Mouse (Mus musculus): ENCODE results near the gene Myo15b. TPM values are rescaled to one million over a fixed set of nuclear protein-coding genes. Genes with fewer than 3 reads are reported as not detected.

The Myo15b gene
- total RNA-seq (2015; ENCODE audit: low replicate concordance) (not detected in 2 replicates), total RNA-seq (2017; ENCODE audit: low replicate concordance) (not detected in 2 replicates)

DNA sequence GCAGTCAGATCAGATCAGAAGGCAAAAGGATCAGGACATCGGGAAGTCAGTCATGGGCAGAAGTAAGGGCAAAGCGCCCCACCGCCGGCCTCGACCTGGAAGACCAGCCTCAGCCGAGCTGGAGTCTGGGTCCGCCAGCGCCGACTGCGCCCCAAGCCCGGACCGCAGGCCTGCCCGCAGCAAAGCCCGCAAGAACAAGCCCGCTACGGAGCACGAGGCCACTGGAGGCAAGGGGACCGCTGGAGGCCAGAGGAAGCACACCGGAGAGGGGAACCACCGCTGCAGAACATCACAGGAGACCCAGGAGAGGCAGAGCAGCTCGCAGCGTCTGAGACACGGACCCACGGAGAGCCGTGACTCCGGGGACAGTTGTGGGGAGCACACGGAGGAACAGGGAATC is at the start of gene Myo15b:
Myo15b (plus strand) TSS at position 53 of the 400 bp plus-strand sequence.
- no peak for ATAC-seq (replicated peaks; ENCODE audit: low FRiP score, poor library complexity, severe bottlenecking)

DNA sequence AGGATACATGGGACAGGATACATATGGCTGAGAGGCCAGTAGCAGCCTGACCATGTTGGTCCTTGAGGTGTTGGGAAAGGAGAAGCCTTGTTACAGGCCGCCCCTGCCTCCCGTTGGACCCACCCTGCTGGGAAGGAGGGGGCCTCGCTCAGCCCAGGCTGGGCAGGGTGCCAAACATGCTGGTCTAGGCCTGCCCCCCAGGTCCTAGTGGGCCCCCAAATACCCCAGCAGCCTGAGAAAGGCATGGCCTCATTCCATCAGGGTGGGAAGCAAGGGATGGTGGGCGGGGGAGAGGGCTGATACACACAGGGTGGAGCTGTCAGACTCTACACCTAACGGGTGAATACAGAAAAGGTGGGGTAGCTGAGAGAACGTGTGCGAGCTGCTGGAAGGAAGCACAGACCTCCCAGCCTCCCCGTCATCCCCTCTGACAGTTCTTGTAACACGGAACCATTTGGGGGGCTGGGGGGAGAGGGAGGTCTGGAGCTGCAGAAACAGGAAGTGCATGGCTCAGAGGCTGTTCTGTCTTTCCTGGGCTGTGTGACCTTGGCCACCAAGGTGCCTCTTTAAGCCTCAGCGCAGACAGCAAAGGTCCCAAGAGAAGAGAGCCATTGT is 49.4 kb upstream of the Myo15b start:
- no peak for ATAC-seq (replicated peaks; ENCODE audit: low FRiP score, poor library complexity, severe bottlenecking)

DNA sequence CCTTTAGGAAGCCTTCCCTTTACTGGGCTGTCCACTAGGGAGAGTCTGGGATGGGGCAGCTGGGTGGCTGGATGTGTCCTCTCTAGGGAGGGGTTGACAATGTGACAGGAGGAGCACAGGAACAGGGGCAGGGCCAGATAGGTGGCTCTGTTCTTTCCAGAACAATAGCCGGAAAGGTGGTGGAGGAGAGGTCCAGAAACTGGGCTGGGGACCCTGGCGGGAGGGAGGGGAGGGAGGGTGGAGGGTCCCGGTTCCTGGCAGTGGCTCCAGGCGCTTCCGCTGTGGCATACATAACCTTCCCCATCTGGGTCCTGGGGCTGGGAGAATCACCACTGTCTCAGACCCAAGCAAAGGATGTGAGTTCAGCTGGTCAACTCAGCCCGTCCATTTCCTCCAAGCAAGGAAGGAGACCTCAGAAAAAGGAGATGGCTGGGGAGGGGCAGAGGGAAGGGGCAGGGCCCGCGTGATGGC is 48.9 kb upstream of the Myo15b start:
- ATAC-seq (replicated peaks; ENCODE audit: low FRiP score, poor library complexity, severe bottlenecking), result no peak

DNA sequence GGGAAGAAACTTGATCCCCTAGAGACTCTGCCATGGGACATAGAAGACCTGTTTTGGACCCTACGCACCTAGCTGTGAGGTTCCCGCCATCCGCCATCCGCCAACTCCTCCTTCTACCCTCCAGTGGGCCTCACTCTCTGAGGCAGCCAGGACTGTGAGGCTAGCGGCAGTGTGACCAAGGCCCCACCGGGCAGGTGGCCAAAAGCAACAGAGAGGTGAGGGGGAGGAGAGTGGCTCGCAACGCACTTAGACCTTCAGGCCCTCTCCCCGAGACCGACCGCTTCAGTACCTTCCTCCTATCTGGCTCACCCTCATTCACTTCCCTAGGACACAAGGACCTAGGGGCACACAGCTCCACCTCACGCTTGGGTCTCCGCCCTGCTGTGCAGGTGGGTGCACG is 47.8 kb upstream of the Myo15b start:
- no peak for ATAC-seq (replicated peaks; ENCODE audit: low FRiP score, poor library complexity, severe bottlenecking)

DNA sequence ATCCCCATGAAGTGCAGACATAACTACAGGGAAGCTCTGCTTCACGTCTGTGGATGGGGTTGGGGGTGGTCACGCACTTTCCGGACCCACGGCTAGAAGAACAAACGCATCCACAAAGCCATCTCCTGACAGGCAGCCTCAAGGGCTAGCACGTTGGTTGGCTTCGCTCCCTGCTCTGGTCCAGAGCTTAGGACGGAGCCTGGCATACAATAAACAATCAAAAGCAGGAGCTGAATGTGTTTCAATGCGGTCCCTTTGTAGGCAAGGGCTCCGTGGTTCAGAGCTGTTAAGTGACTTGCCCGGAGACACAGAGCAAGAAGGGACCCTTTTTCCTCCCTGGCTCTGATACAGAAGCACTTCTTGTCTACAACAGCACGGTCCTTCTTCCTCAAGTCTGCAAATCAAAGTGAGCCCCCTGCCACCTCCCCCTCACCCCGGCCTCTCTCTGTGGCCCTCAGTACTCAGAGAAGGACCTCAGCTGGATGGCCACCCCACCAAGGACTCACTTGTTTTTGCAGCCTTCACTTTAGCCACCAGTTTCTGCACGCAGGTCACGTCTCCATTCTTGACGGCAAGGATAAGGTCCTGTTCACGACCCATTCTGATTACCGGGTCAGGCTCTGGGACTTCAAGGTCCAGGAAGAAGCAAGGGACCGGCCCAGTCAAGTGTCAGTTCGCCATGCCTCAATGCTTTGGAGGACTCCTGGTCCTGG is 46.7 kb upstream of the Myo15b start:
- no peak for ATAC-seq (replicated peaks; ENCODE audit: low FRiP score, poor library complexity, severe bottlenecking)

DNA sequence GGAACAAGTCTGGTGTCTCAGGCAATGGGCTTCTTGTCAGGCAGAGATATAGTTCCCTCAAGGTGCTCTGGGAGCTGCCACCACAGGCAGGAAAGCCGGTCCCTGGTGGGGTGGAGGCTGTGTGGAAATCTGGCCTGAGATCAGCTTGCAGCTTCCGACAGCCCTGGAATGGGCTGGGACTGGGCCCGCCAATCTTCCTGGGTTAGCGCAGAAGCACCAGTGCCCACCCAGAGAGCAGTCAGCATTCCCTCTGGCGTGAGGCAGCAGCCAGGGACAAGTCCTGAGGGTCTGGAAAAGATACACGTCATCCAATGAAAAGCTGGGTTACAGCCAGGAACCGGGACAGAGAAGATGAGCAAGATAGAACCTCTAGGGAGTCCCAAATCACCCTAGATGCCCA is 46.1 kb upstream of the Myo15b start:
- ATAC-seq (replicated peaks; ENCODE audit: low FRiP score, poor library complexity, severe bottlenecking), result no peak

DNA sequence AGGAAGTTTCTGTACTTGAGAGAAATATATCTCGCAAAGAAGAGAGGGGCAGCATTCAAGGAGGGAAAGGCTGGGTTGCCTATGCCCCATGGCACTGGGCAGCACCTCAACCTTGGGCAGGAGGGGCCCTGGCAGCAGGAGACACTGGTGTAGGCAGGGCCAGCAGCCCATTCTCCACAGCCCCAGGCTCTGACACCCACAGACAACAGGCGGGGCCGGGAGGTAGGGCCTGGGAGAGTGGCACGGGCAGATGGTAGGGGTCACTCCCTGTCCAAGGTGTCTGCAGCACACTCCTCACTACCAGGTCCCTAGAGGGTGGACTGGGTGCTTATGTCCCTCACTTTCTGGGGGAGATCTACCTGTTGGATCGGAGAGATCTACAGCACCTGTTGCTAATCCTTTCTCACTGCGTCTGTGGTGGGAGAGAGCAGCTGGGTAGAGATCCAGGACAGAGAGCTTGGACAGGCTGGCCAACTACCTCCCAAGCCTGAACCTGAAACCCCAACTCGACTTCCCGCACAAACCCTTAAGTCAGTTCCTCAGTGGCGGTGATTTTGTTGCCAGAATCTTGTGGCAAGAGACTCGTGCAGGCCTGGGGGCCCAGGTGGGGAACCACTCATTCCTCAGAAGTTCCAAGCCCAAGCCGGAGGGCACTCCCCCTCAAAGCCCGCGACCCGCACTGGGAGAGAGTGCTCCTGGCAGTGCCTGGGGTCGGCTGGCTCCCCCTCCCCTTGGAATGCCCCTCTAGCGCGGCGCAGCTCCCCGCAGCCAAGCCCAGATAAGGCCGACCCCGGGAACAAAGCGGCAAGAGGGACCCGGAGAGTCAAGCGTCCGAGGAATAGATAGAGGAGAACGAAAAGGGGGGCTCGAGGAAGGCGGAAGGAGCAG is 45.4 kb upstream of the Myo15b start:
- ATAC-seq (replicated peaks; ENCODE audit: low FRiP score, poor library complexity, severe bottlenecking), result 0 out of 2 replicates have a peak, but pooled peaks have one; percentile 1

DNA sequence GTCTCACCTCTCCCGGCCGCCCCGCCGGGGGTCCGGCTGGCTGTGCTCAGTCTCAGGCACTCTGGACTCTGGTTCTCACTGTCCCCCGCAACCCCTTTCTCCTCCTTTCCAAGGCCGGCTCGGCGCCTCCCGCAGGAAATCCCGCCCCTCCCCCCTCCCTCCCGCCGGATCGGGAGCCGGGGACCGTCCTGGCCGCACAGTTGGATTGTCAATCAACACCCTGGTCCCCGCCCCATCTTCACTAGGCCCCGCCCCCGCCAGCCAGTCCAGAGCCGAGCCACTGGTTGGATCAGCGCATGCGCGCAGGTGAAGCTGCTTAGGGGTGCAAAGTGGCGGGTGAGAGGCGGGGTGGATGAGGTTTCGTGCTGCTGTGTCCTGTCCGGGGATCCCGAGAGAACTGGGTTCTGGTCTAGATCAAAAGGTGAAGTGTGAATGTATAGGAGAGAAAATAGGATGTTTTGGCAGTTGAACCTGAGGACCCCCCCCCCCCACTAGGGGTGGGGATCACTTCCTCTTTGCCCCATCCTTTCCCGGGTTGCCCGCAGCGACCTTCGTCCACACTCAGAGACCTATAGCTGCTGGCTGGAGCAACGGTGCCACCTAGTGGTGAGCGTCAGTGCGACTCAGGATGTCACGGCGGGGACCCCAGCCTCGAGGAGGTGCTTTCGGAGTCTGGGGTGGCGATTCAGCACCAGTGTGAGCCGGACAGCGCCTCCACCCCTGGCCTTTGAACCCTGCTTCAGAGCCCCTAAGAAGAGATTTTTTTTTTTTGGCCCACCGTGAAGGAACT is 44.5 kb upstream of the Myo15b start, which contains the start of gene Caskin2:
Caskin2 (minus strand) TSS at position 133 of the 790 bp plus-strand sequence.
- ATAC-seq (replicated peaks; ENCODE audit: low FRiP score, poor library complexity, severe bottlenecking), result peak; percentile 81

DNA sequence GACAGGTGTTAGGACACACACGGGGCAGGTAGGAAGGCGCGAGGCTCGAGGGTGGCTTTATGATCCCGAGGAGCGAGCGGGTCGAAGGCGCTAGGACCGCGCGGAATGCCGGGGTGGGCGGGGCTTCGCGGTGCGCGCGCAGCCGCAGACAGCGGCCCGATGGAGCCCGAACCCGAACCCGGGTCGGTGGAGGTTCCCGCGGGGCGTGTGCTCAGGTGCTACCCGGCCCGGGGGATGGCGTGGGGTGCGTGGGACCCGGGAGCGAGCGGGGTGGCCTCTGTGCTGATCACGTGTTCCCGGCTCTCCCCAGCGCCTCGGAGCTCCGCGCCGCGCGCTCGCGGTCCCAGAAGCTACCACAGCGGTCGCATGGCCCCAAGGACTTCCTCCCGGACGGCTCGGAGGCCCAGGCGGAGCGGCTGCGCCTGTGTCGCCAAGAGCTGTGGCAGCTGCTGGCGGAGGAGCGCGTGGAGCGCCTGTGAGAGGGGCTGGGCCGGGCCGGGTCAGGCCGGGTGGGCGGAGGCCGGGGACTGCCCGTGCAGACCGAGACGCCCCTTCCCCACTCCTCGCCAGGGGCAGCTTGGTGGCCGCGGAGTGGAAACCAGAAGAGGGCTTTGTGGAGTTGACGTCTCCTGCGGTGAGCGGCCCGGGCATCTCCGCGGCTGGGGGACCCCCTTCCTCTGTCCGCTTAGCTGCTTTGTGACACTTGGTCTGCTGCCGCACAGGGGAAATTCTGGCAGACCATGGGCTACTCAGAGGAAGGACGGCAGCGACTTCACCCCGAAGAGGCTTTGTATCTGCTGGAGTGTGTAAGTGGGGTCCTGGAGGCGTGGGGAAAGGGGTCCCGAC is 43.4 kb upstream of the Myo15b start, which contains the start of gene Tsen54:
Tsen54 (plus strand) TSS at position 120 of the 846 bp plus-strand sequence.
- ATAC-seq (replicated peaks; ENCODE audit: low FRiP score, poor library complexity, severe bottlenecking), result peak; percentile 58

DNA sequence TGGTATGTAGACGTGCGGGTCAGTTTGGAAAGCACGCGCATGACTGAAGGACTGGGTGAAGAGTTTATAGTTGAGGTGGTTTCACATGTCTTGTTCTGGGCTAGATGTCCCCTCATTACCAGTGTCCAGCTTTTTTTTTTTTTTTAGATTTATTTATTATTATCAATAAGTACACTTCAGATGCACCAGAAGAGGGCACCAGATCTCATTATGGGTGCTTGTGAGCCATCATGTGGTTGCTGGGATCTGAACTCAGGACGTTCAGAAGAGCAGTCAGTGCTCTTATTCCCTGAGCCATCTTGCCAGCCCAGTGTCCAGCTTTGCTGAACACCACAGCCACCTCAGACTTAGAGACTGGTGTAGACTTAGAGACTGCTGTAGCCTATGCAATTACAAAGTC is 40.9 kb upstream of the Myo15b start:
- ATAC-seq (replicated peaks; ENCODE audit: low FRiP score, poor library complexity, severe bottlenecking), result no peak

DNA sequence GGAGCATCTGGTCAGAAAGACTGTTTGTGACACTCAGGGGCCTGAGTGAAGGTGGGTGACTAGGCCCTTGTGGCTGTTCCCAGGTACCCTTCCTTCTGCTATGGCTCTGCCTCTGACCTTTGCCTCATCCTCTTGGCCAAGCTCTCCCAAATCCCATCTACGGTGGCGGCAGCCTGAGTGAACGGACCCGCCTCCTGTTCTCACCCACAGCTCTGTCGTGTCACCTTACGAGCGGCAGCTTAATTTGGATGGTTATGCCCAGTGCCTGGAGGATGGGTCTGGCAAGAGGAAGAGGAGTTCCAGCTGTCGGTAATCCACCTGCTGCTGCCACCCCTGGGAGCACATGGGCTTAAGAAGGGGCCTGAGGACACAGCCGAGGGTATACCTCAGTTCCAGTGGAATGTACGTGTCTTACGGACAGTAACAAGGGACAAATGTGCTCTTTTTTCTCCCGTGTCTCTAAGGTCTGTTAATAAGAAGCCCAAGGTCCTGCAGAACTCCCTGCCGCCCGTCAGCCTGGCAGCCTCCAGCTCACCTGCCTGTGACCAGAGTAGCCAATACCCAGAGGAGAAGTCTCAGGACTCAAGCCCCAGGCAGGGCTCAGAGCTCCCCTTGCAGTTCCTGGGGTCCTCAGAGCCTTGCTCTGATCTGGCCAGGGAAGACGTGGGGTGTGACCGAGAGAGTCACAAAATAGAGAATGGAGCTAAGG is 38.1 kb upstream of the Myo15b start:
- no peak for ATAC-seq (replicated peaks; ENCODE audit: low FRiP score, poor library complexity, severe bottlenecking)

DNA sequence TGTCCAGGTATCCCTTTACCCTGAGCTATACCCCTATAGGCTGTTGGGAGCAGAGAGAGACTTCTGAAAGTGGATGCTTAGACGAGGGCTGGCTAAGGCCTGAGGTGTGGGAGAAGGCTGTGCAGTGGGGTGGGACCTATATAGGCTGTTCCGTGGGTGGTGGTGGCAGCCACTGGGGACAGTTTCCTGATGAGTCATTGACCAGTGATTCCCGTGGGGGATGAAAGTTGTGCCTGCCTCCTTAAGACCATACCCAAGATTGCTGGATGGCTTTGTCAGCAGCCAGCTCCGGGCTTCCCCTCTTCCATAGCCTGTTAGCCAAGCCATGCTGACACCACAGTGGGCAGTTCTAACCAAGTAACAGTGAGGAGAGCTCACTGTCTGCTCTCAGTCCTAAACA is 37.2 kb upstream of the Myo15b start:
- no peak for ATAC-seq (replicated peaks; ENCODE audit: low FRiP score, poor library complexity, severe bottlenecking)

DNA sequence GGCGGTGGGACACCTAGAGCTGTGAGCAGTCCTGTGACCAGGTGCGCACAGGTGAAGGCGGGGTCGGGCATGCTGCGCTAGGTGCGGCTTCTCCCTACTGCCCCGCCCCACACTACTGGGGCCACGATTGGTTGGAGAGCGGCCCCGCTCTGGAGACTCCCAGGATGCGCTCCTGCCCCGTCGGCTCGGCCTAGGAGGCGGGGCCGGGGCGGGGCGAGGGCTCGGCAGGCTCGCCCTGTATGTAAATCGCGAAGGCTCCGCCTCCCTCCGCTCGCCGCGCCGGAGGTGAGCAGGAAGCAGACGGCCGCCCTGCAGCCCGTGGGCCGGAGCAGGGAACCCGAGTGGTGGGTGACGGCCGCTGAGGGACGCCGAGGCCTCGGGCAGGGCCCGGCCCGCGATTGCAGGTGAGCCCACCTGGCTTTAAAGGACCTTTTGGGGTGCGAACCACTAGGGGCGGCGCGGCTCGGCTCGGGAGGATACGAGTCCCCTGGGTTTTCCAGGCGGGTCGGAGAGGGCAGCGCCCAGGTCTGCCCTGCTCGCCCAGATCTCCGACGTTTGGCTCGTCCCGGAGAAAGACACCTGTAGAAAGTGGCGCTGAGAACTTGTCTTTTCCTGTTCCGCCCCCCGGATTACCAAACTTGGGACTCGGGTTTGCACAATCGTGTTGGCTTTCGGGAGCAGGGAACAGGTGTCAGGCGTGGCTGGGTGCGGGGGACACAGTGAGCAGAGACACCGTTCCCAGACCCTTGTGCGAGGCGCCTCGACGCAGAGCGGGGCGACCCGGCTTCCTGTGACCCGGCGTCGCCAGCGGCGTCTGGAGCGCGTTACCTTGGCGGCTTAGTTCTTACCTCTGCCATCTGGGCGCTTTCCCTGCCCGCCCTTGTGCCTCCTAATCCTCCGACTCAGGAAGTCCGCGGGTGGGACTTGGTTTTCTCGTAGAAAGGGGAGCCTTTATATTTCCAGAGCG is 34.1 kb upstream of the Myo15b start, which contains the start of gene Llgl2:
Llgl2 (plus strand) TSS at position 276 of the 967 bp plus-strand sequence.
- peak; percentile 92 for ATAC-seq (replicated peaks; ENCODE audit: low FRiP score, poor library complexity, severe bottlenecking)

DNA sequence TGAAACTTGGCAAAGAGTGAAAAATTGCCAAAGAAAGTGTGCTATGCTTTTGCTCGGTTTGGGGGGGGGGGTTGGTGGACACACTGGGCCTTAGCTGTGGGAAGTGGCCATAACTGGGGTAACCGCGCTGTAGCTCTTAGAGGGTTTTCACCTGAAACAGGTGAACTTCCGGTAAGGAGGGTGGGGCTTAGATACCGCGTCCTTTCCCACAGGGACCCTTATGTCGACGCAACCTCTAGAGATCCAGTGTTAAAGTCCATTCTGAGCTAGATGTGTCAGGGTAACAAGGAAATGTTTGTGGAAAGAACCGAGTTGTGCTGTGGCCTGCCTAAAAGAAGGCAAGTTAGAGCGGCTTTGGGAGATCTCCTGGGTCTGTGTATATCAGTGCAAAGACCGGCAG is 33.4 kb upstream of the Myo15b start:
- ATAC-seq (replicated peaks; ENCODE audit: low FRiP score, poor library complexity, severe bottlenecking), result no peak

DNA sequence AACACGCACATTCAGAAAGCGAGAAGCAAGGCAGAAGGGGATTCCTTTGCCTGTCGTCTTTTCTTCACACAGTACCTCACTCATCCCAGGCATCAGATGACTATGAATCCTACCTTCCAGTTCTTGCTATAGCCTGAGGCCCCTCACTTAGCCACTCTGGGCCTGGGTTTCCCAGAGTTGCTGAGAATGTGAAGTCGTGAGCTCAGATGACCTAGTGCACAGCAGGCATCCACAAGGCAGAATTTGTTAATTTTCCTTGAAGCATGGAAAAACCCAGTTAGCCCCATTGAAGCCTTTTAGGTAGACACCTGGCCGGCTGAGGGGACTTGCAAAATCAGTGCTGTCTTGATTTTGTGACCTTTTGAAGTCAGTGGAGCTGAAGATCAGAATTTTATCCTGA is 31.7 kb upstream of the Myo15b start:
- ATAC-seq (replicated peaks; ENCODE audit: low FRiP score, poor library complexity, severe bottlenecking), result no peak

DNA sequence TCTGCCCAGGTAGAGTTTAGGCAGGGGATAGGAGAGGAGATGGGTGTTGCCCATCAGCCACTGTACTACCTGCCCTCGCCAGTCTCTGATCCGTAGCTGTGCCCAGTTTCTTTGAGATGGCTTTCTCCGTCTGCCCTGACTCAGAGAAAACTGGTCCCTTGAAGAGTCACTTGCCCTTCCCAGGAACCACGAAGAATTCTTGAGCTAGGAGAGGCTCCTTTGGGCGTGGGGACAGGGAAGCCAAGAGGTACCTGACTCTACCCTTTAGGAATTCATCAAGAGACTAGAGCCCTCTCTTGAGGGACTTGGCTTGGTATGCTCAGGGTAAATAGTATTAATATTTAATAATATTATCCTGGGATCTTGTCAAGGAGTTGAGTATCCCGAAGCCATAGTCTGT is 30.6 kb upstream of the Myo15b start:
- no peak for ATAC-seq (replicated peaks; ENCODE audit: low FRiP score, poor library complexity, severe bottlenecking)

DNA sequence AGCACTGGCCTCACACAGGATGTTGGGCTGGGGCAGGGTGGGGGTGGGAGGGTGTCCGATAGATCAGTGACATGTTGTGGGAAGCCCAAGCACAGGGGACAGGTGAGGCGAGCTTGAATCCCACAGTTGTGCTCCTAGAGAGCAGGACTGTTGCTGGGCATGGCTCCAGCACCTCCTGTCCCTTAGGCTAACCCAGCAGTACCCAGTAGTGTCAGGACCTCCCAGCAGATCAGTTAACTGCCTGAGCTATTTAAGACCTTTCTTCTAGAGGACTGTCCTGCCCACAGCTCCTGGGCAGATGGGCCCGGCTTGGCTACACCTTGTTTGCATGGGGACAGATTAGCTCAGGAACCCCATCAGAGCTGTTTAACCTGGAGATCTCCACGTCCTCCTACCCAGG is 29.2 kb upstream of the Myo15b start:
- no peak for ATAC-seq (replicated peaks; ENCODE audit: low FRiP score, poor library complexity, severe bottlenecking)

Data from erythroid progenitor cell, adult 5-6 weeks (primary cell).